Mouse (Mus musculus) midbrain, postnatal 0 days (tissue): ENCODE measurements around the gene Cnr2. TPM values are rescaled to one million over a fixed set of nuclear protein-coding genes. Genes with fewer than 3 reads are reported as not detected.

Experiments
- ATAC-seq: fragments of 200-750 bp; cut with Nextera tagmentation; 2 replicates; pipeline ENCODE4 v1.8.0; 2017; ENCODE audit warnings: moderate number of reproducible peaks, mild to moderate bottlenecking, moderate TSS enrichment, moderate library complexity; ENCODE audit not compliant: low FRiP score
- DNase-seq: peaks from one replicate; pipeline ENCODE4 v3.0.0-alpha.2; 2015; ENCODE audit warnings: low spot score
- H3K27ac ChIP-seq: fragments of 300-500 bp; sonication (generic); 2 replicates; pipeline ENCODE4 v1.5.1; 2014; ENCODE audit warnings: low read depth, mild to moderate bottlenecking, low read length, mixed read lengths
- H3K27me3 ChIP-seq: fragments of 300-500 bp; sonication (generic); 2 replicates; pipeline ENCODE4 v1.6.1; 2014; ENCODE audit warnings: low read length, control low read depth, mixed read lengths; ENCODE audit not compliant: insufficient read depth
- H3K36me3 ChIP-seq: fragments of 300-500 bp; sonication (generic); 2 replicates; pipeline ENCODE4 v1.6.1; 2014; ENCODE audit warnings: low read length, control low read depth, mixed read lengths; ENCODE audit not compliant: insufficient read depth
- H3K4me1 ChIP-seq: fragments of 300-500 bp; sonication (generic); 2 replicates; pipeline ENCODE4 v1.6.1; 2014; ENCODE audit warnings: mild to moderate bottlenecking, control low read depth, antibody characterized with exemption, low read length, mixed read lengths; ENCODE audit not compliant: insufficient read depth
- H3K4me2 ChIP-seq: fragments of 300-500 bp; sonication (generic); 2 replicates; pipeline ENCODE4 v1.6.1; 2014; ENCODE audit warnings: low read depth, mild to moderate bottlenecking, low read length, mixed read lengths; ENCODE audit not compliant: poor library complexity, severe bottlenecking
- H3K4me3 ChIP-seq: fragments of 300-500 bp; sonication (generic); 2 replicates; pipeline ENCODE4 v1.5.1; 2014; ENCODE audit warnings: low read depth, mild to moderate bottlenecking, low read length, moderate library complexity
- H3K9ac ChIP-seq: fragments of 300-500 bp; sonication (generic); replicated peaks from 2 replicates; pipeline ENCODE4 v1.6.1; 2014; ENCODE audit warnings: mild to moderate bottlenecking, low read length, moderate library complexity, mixed read lengths; ENCODE audit not compliant: poor library complexity, severe bottlenecking
- H3K9me3 ChIP-seq: fragments of 300-500 bp; sonication (generic); 2 replicates; pipeline ENCODE4 v1.6.1; 2016; ENCODE audit warnings: low read length, control low read depth
- CTCF ChIP-seq: IDR thresholded peaks from 2 replicates; pipeline ENCODE4 v1.5.1; 2016; ENCODE audit warnings: antibody characterized with exemption, mild to moderate bottlenecking
- WGBS: fragments of 180-500 bp; shearing (Covaris S2); extraction: QIAGEN DNeasy Blood & Tissue Kit; methylation state at CpG from one replicate; pipeline ENCODE4 v1.1.7; 2014; 5-methylcytosine and 5-hydroxymethylcytosine counted together
- polyA plus RNA-seq: library from polyadenylated mRNA; unstranded; fragments of >200 nt; fragmentation: Nextera tagmentation; extraction: Ambion mirVana; gene quantifications from 2 replicates; pipeline ENCODE4 v1.2.1, GENCODE M21; 2015
- total RNA-seq: library from RNA; depleted of rRNA; stranded (reverse); fragments of >200 nt; gene quantifications from 2 replicates; pipeline ENCODE4 v1.2.3, GENCODE M21; 2014

The Cnr2 gene
- total and polyA plus RNA-seq, 2 experiments from 2014 or later: 0.04 to 0.55 TPM

DNA sequence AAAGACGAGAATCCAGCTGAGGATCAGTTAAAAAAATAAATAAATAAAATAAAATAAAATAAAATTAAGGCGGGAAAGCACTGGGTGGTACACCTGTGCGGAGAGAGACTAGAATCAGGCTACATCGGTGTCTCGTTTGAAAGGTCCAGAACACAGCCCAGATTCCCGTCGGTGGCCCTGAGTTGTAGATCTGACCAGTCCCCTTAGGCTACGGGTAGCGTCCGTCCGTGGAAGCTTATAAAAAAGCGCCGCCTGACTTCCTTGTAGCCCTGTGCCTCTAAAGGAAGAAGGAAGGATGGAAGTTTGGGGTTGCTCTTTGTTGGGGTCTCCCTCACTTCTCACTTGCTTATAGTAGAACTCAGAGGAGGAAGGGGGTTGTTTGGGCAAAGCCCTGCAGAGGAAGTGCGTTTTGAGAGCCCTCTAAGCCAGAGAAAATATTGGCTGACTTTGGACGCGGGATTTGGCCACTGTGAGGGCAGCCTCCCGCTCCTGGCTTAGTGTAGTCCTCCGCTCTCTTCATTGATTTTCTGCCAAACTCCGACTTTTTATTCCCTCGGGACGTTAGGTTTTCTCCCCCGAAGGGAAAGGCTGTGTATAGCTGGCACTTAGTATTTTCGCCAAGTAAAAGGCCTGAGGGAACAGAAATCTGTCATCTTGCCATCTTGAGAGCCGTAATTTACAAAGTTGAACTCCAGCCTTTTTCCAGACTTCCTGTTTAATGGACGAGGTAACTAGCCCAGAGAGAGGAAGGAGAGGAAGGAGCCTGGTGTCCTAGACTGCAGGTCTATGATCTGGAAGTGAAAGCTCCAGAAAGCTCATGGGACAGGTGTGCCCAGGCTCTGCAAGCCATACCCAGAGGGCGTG lies 26.3 kb downstream of the Cnr2 start:
- DNase-seq: peak; percentile 42
- Histone ChIP-seq H3K9me3 (no peaks in the 10 kb centered on the region), H3K36me3 (peaks cover 9% of the 10 kb centered on the region; the same call in 1 of the 2 replicates), H3K27ac (peak overlapping the region; percentile 75; the same call in 1 of the 2 replicates), H3K27me3 (no peaks in the 10 kb centered on the region), H3K4me1 (peaks cover 5% of the 10 kb centered on the region; the same call in 1 of the 2 replicates), H3K4me3 (peak overlapping the region; percentile 57), H3K9ac (peak overlapping the region; percentile 78), H3K4me2 (peak overlapping the region; percentile 87)
- ATAC-seq: no peak
- TF ChIP-seq CTCF: no peak
- WGBS: 5% methylated on average over 26 of the region's 26 CpGs

GRCm38 (mm10) chr4:135922190-135922589 lies 27.0 kb downstream of the Cnr2 start:
- Histone ChIP-seq H3K9ac (no peak overlapping the region), H3K36me3 (peaks cover 9% of the 10 kb centered on the region; the same call in 1 of the 2 replicates), H3K27ac (no peak overlapping the region), H3K4me1 (peaks cover 5% of the 10 kb centered on the region; the same call in 1 of the 2 replicates), H3K9me3 (no peaks in the 10 kb centered on the region), H3K4me2 (0 out of 2 replicates have a peak overlapping the region, but pooled peaks have one; percentile 87), H3K4me3 (peak overlapping the region; percentile 57), H3K27me3 (no peaks in the 10 kb centered on the region)
- ATAC-seq (no peak), DNase-seq (no peak)
- WGBS: 93% methylated on average over 1 of the region's 1 CpGs
- no peak for TF ChIP-seq CTCF

DNA sequence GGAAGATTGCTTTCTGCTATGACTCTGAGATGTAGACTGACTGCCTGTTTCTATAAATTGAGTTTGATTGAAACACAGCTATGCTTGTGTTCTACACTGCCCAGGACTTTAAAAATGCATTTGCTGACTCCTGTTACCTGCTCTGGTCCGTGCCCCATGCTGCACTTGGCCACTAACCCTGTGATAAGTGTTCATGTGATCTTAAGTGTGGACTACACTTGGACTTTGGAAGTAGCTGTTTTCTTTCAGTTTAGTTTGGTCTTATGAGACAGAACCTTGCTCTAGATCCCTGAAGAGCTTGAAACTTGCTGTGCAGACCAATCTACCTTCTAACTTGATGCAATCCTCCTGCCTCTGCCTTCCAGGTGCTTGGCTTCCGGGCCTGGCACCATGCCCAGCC lies 29.2 kb downstream of the Cnr2 start:
- no peak for DNase-seq
- peaks cover 9% of the 10 kb centered on the region; the same call in 1 of the 2 replicates for H3K36me3 ChIP-seq
- peaks cover 5% of the 10 kb centered on the region; the same call in 1 of the 2 replicates for H3K4me1 ChIP-seq
- H3K4me2 ChIP-seq: no peak overlapping the region
- no peak overlapping the region for H3K4me3 ChIP-seq
- no peaks in the 10 kb centered on the region for H3K27me3 ChIP-seq
- no peak for TF ChIP-seq CTCF
- H3K9me3 ChIP-seq: no peaks in the 10 kb centered on the region
- no peak overlapping the region for H3K27ac ChIP-seq
- no peak overlapping the region for H3K9ac ChIP-seq
- ATAC-seq: no peak
- 86% methylated on average over 2 of the region's 2 CpGs for WGBS

- TF ChIP-seq CTCF: no peak
- no peaks in the 10 kb centered on the region for H3K27me3 ChIP-seq
- H3K4me2 ChIP-seq: no peak overlapping the region
- peaks cover 5% of the 10 kb centered on the region; the same call in 1 of the 2 replicates for H3K4me1 ChIP-seq
- ATAC-seq (no peak), DNase-seq (no peak)
- no peak overlapping the region for H3K27ac ChIP-seq
- no peak overlapping the region for H3K4me3 ChIP-seq
- H3K9me3 ChIP-seq: no peaks in the 10 kb centered on the region
- no peak overlapping the region for H3K9ac ChIP-seq
- H3K36me3 ChIP-seq: peaks cover 13% of the 10 kb centered on the region; the same call in 1 of the 2 replicates
- WGBS: 89% methylated on average over 5 of the region's 5 CpGs
Observed at GRCm38 (mm10) chr4:135925341-135925740, 30.1 kb downstream of the Cnr2 start.

DNA sequence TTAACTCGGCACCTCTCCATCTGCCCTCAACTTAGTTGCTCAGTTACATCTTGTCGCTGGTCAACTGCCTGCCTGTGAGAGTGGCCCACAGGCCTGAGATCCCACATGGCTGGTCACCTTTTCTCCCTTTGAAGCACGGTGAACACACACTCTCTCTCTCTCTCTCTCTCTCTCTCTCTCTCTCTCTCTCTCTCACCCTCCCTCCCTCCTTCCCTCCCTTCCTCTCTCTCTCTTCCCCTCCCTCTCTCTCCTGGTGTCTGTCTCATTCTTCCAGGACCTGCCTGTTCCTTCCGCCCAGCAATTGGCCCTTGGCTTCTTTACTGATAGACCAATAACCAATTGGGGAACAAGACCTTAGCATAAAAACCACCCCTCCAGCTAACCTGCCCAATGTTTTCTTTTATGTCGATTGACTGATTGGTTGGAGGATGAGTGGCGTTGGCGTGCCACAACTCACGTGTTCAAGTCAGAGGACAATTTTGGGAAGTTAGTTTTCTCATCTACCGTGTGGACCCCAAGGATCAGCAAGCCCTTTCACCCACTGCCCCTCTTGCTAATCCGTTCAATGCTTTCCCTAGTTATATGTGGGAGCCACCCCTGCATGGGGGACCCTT lies 31.1 kb downstream of the Cnr2 start:
- Histone ChIP-seq H3K36me3 (peaks cover 13% of the 10 kb centered on the region; the same call in 1 of the 2 replicates), H3K27ac (no peak overlapping the region), H3K4me2 (no peak overlapping the region), H3K27me3 (no peaks in the 10 kb centered on the region), H3K4me3 (no peak overlapping the region), H3K4me1 (peaks cover 5% of the 10 kb centered on the region; the same call in 1 of the 2 replicates), H3K9ac (no peak overlapping the region), H3K9me3 (no peaks in the 10 kb centered on the region)
- no peak for DNase-seq
- no peak for ATAC-seq
- WGBS: 88% methylated on average over 10 of the region's 10 CpGs
- TF ChIP-seq CTCF: no peak
